Mouse (Mus musculus): ENCODE data around the gene Fgd4.
A peak's percentile ranks its signal among the peaks of the same experiment; 100 is the strongest.
"Not testable (repeated sequence)": the region's sequence is repeated elsewhere in the genome, so short reads cannot be mapped to it uniquely, and the experiment has no call there.

The Fgd4 gene

GRCm38 (mm10) chr16:16542956-16543441 lies 57.4 kb downstream of the Fgd4 start:
- no peak for DNase-seq (ENCODE audit: low spot score in 2 of 2)

GRCm38 (mm10) chr16:16539396-16539795 lies 61.0 kb downstream of the Fgd4 start:
- not testable (repeated sequence) for DNase-seq (ENCODE audit: low spot score in 2 of 2)

GRCm38 (mm10) chr16:16535232-16535631 lies 65.1 kb downstream of the Fgd4 start:
- no peak for DNase-seq (ENCODE audit: low spot score in 2 of 2)

GRCm38 (mm10) chr16:16528014-16528413 lies 72.3 kb downstream of the Fgd4 start:
- DNase-seq (ENCODE audit: low spot score in 2 of 2), result no peak

GRCm38 (mm10) chr16:16527267-16527666 lies 73.1 kb downstream of the Fgd4 start:
- DNase-seq (ENCODE audit: low spot score in 2 of 2), result peak in 1 of 2 experiments; percentile 45

GRCm38 (mm10) chr16:16526741-16527105 lies 73.6 kb downstream of the Fgd4 start:
- no peak for DNase-seq (ENCODE audit: low spot score in 2 of 2)

- DNase-seq (ENCODE audit: low spot score in 2 of 2), result no peak
These were observed 74.1 kb downstream of the Fgd4 start for GRCm38 (mm10) chr16:16526097-16526740.

GRCm38 (mm10) chr16:16525266-16525904 lies 75.0 kb downstream of the Fgd4 start:
- DNase-seq (ENCODE audit: low spot score in 2 of 2), result no peak

- no peak for DNase-seq (ENCODE audit: low spot score in 2 of 2)
These were observed 76.7 kb downstream of the Fgd4 start for GRCm38 (mm10) chr16:16523632-16524031.

GRCm38 (mm10) chr16:16522869-16523268 lies 77.5 kb downstream of the Fgd4 start:
- DNase-seq (ENCODE audit: low spot score in 2 of 2), result not testable (repeated sequence)

GRCm38 (mm10) chr16:16501491-16501890 lies 98.9 kb downstream of the Fgd4 start:
- no peak for DNase-seq (ENCODE audit: low spot score in 2 of 2)

- DNase-seq (ENCODE audit: low spot score in 2 of 2), result no peak
These were observed 99.4 kb downstream of the Fgd4 start for GRCm38 (mm10) chr16:16500926-16501325.

- DNase-seq (ENCODE audit: low spot score in 2 of 2), result no peak
These were observed 101.6 kb downstream of the Fgd4 start for GRCm38 (mm10) chr16:16498798-16499197.

- no peak for DNase-seq (ENCODE audit: low spot score in 2 of 2)
These were observed 114.8 kb downstream of the Fgd4 start for GRCm38 (mm10) chr16:16485523-16486043.

GRCm38 (mm10) chr16:16484601-16485000 lies 115.7 kb downstream of the Fgd4 start:
- no peak for DNase-seq (ENCODE audit: low spot score in 2 of 2)

- not testable (repeated sequence) for DNase-seq (ENCODE audit: low spot score in 2 of 2)
These were observed 126.9 kb downstream of the Fgd4 start for GRCm38 (mm10) chr16:16473451-16473850.

- DNase-seq (ENCODE audit: low spot score in 2 of 2), result no peak
These were observed 150.3 kb downstream of the Fgd4 start for GRCm38 (mm10) chr16:16450021-16450420.

- no peak for DNase-seq (ENCODE audit: low spot score in 2 of 2)
These were observed 161.9 kb downstream of the Fgd4 start for GRCm38 (mm10) chr16:16438436-16438835.

- no peak for DNase-seq (ENCODE audit: low spot score in 2 of 2)
These were observed 177.9 kb downstream of the Fgd4 start for GRCm38 (mm10) chr16:16422456-16422855.

- not testable (repeated sequence) for DNase-seq (ENCODE audit: low spot score in 2 of 2)
These were observed 233.1 kb downstream of the Fgd4 start for GRCm38 (mm10) chr16:16367217-16367616.
